Mouse (Mus musculus) megakaryocyte, embryonic 14.5 days (primary cell): ENCODE data around the gene H2-Aa.

Source experiments
- FLI1 ChIP-seq: IDR thresholded peaks from 2 replicates; pipeline ENCODE4 v1.6.1; 2012; ENCODE audit warnings: low read length, inconsistent platforms, mixed read lengths
- GATA1 ChIP-seq: IDR thresholded peaks from 3 replicates; pipeline ENCODE4 v1.6.1; 2012; ENCODE audit warnings: mixed read lengths, low read length, inconsistent platforms, borderline replicate concordance

- no peak for TF ChIP-seq GATA1
- no peak for TF ChIP-seq FLI1
These were observed 4.0 kb upstream of the H2-Aa start for GRCm38 (mm10) chr17:34291609-34292008.
